Mouse (Mus musculus): ENCODE measurements around the gene Gpnmb.

Gpnmb gene

GRCm38 (mm10) chr6:49031230-49031629 lies 5.1 kb upstream of the Gpnmb start:
- CTCF ChIA-PET: no interaction called here

- CTCF ChIA-PET: no interaction called here
Observed at GRCm38 (mm10) chr6:49032783-49033182, 3.6 kb upstream of the Gpnmb start.

- CTCF ChIA-PET: no interaction called here
Observed at GRCm38 (mm10) chr6:49037268-49037662, 919 bp downstream of the Gpnmb start.

GRCm38 (mm10) chr6:49039470-49040180 lies 3.3 kb downstream of the Gpnmb start:
- CTCF ChIA-PET: no interaction called here

- CTCF ChIA-PET: no interaction called here
Observed at GRCm38 (mm10) chr6:49046502-49046901, 10.2 kb downstream of the Gpnmb start.

GRCm38 (mm10) chr6:49046976-49047375 lies 10.6 kb downstream of the Gpnmb start:
- CTCF ChIA-PET: no interaction called here

- CTCF ChIA-PET: no interaction called here
Observed at GRCm38 (mm10) chr6:49047848-49048247, 11.5 kb downstream of the Gpnmb start.

- CTCF ChIA-PET: no interaction called here
Observed at GRCm38 (mm10) chr6:49048395-49048794, 12.0 kb downstream of the Gpnmb start.

- CTCF ChIA-PET: no interaction called here
Observed at GRCm38 (mm10) chr6:49050677-49051410, 14.5 kb downstream of the Gpnmb start.

- CTCF ChIA-PET: no interaction called here
Observed at GRCm38 (mm10) chr6:49052191-49052590, 15.8 kb downstream of the Gpnmb start.

- CTCF ChIA-PET: no interaction called here
Observed at GRCm38 (mm10) chr6:49055256-49055733, 18.9 kb downstream of the Gpnmb start.

- CTCF ChIA-PET: no interaction called here
Observed at GRCm38 (mm10) chr6:49056009-49056408, 19.7 kb downstream of the Gpnmb start.

GRCm38 (mm10) chr6:49057053-49058021 lies 21.0 kb downstream of the Gpnmb start:
- CTCF ChIA-PET: interaction anchor here (0.6 to 1.0 kb wide), 3 partner anchors 16 to 289 kb away, joined by 3 to 4 read pairs (median 3); partner anchors contain the start of gene Malsu1

GRCm38 (mm10) chr6:49068361-49068760 lies 32.0 kb downstream of the Gpnmb start:
- CTCF ChIA-PET: no interaction called here

GRCm38 (mm10) chr6:49073304-49074116 lies 37.2 kb downstream of the Gpnmb start, which contains the start of gene Malsu1:
TSS of gene Malsu1 (plus strand) at chr6:49073795.
- CTCF ChIA-PET: interaction anchor here (1.0 kb wide), 1 partner anchor 16 kb away, joined by 3 read pairs; no protein-coding TSS in a partner anchor

GRCm38 (mm10) chr6:49074117-49074490 lies 37.8 kb downstream of the Gpnmb start:
- CTCF ChIA-PET: interaction anchor here (1.0 kb wide), 1 partner anchor 17 kb away, joined by 3 read pairs; no protein-coding TSS in a partner anchor

GRCm38 (mm10) chr6:49077894-49078293 lies 41.5 kb downstream of the Gpnmb start:
- CTCF ChIA-PET: no interaction called here

- CTCF ChIA-PET: no interaction called here
Observed at GRCm38 (mm10) chr6:49079313-49079712, 43.0 kb downstream of the Gpnmb start.

GRCm38 (mm10) chr6:49083008-49083407 lies 46.7 kb downstream of the Gpnmb start:
- CTCF ChIA-PET: no interaction called here

GRCm38 (mm10) chr6:49094968-49095367 lies 58.6 kb downstream of the Gpnmb start:
- CTCF ChIA-PET: interaction anchor here (0.6 kb wide), 1 partner anchor 31 kb away, joined by 3 read pairs; no protein-coding TSS in a partner anchor

GRCm38 (mm10) chr6:49096421-49096820 lies 60.1 kb downstream of the Gpnmb start:
- CTCF ChIA-PET: no interaction called here

Measured in spleen, embryonic (tissue).